Mouse (Mus musculus) midbrain, embryonic 11.5 days (tissue): ENCODE measurements around the gene Mrps10. TPM values are rescaled to one million over a fixed set of nuclear protein-coding genes. Genes with fewer than 3 reads are reported as not detected.
A peak's percentile ranks its signal among the peaks of the same experiment; 100 is the strongest.
"Not testable (repeated sequence)": the region's sequence is repeated elsewhere in the genome, so short reads cannot be mapped to it uniquely, and the experiment has no call there.

Experiments used
- ATAC-seq: fragments of 200-750 bp; cut with Nextera tagmentation; 2 replicates; pipeline ENCODE4 v1.8.0; 2017; ENCODE audit warnings: moderate TSS enrichment, moderate library complexity; ENCODE audit not compliant: low FRiP score
- DNase-seq: peaks from one replicate; pipeline ENCODE4 v3.0.0; 2015; ENCODE audit warnings: low spot score; ENCODE audit errors: missing footprints
- H3K27ac ChIP-seq: fragments of 300-500 bp; sonication (generic); 2 replicates; pipeline ENCODE4 v1.5.1; 2014; ENCODE audit warnings: low read depth, low read length
- H3K27me3 ChIP-seq: fragments of 300-500 bp; sonication (generic); 2 replicates; pipeline ENCODE4 v1.6.1; 2014; ENCODE audit warnings: mild to moderate bottlenecking, low read length, moderate library complexity, mixed read lengths; ENCODE audit not compliant: control insufficient read depth, insufficient read depth
- H3K36me3 ChIP-seq: fragments of 300-500 bp; sonication (generic); 2 replicates; pipeline ENCODE4 v1.6.1; 2014; ENCODE audit warnings: mild to moderate bottlenecking, low read length, moderate library complexity, mixed read lengths; ENCODE audit not compliant: control insufficient read depth, insufficient read depth
- H3K4me1 ChIP-seq: fragments of 300-500 bp; sonication (generic); 2 replicates; pipeline ENCODE4 v1.6.1; 2014; ENCODE audit warnings: low read length; ENCODE audit not compliant: control insufficient read depth, insufficient read depth
- H3K4me2 ChIP-seq: fragments of 300-500 bp; sonication (generic); 2 replicates; pipeline ENCODE4 v1.6.1; 2014; ENCODE audit warnings: mild to moderate bottlenecking, moderate library complexity
- H3K4me3 ChIP-seq: fragments of 300-500 bp; sonication (generic); 2 replicates; pipeline ENCODE4 v1.5.1; 2014; ENCODE audit warnings: low read depth, low read length
- H3K9ac ChIP-seq: fragments of 300-500 bp; sonication (generic); 2 replicates; pipeline ENCODE4 v1.6.1; 2014; ENCODE audit warnings: low read length
- H3K9me3 ChIP-seq: fragments of 300-500 bp; sonication (generic); 2 replicates; pipeline ENCODE4 v1.6.1; 2016; ENCODE audit warnings: low read length; ENCODE audit not compliant: control insufficient read depth
- WGBS: fragments of 180-500 bp; shearing (Covaris S2); extraction: QIAGEN DNeasy Blood & Tissue Kit; methylation state at CpG from one replicate; pipeline ENCODE4 v1.1.7; 2014; 5-methylcytosine and 5-hydroxymethylcytosine counted together
- polyA plus RNA-seq: library from polyadenylated mRNA; unstranded; fragments of >200 nt; fragmentation: Nextera tagmentation; extraction: Ambion mirVana; gene quantifications from 2 replicates; pipeline ENCODE4 v1.2.1, GENCODE M21; 2014

Gene Mrps10
- polyA plus RNA-seq, 1 experiment from 2014 or later: 73.5 TPM

- 19% methylated on average over 24 of the region's 24 CpGs for WGBS
- no peak overlapping the region for H3K4me3 ChIP-seq
- peak overlapping the region; percentile 34 for H3K4me2 ChIP-seq
- H3K4me1 ChIP-seq: 0 out of 2 replicates have a peak, but pooled peaks cover 5% of the 10 kb centered on the region
- H3K36me3 ChIP-seq: no peaks in the 10 kb centered on the region
- DNase-seq (no peak), ATAC-seq (no peak)
- no peaks in the 10 kb centered on the region for H3K9me3 ChIP-seq
- 0 out of 2 replicates have a peak overlapping the region, but pooled peaks have one; percentile 5 for H3K9ac ChIP-seq
- no peak overlapping the region for H3K27ac ChIP-seq
- H3K27me3 ChIP-seq: peaks cover 7% of the 10 kb centered on the region
These were observed 25.7 kb downstream of the Mrps10 start for GRCm38 (mm10) chr17:47394223-47394869.

GRCm38 (mm10) chr17:47395376-47395913, 26.8 kb downstream of the Mrps10 start:
- ATAC-seq: peak; percentile 80
- Histone ChIP-seq H3K4me3 (no peak overlapping the region), H3K9ac (no peak overlapping the region), H3K4me1 (peaks cover 8% of the 10 kb centered on the region; the same call in 1 of the 2 replicates), H3K27me3 (peaks cover 7% of the 10 kb centered on the region), H3K27ac (no peak overlapping the region), H3K9me3 (no peaks in the 10 kb centered on the region), H3K4me2 (peak overlapping the region; percentile 34), H3K36me3 (no peaks in the 10 kb centered on the region)
- 2% methylated on average over 20 of the region's 20 CpGs for WGBS
- peak; percentile 94 for DNase-seq

- 85% methylated on average over 8 of the region's 8 CpGs for WGBS
- Histone ChIP-seq H3K27ac (no peak overlapping the region), H3K4me1 (peaks cover 12% of the 10 kb centered on the region), H3K4me3 (no peak overlapping the region), H3K4me2 (no peak overlapping the region), H3K9me3 (no peaks in the 10 kb centered on the region), H3K9ac (no peak overlapping the region), H3K36me3 (no peaks in the 10 kb centered on the region), H3K27me3 (peaks cover 6% of the 10 kb centered on the region)
- ATAC-seq (no peak), DNase-seq (no peak)
These were observed 30.4 kb downstream of the Mrps10 start for GRCm38 (mm10) chr17:47399091-47399490.

GRCm38 (mm10) chr17:47400451-47400850, 31.8 kb downstream of the Mrps10 start, which contains the start of gene Guca1a:
Gene Guca1a (minus strand): TSS chr17:47400584.
- H3K9me3 ChIP-seq: no peaks in the 10 kb centered on the region
- no peak within 1 kb of the TSS for H3K9ac ChIP-seq
- DNase-seq (no peak), ATAC-seq (no peak)
- H3K36me3 ChIP-seq: no peaks in the 10 kb centered on the region
- H3K4me1 ChIP-seq: peaks cover 7% of the 10 kb centered on the region
- no peak within 1 kb of the TSS for H3K4me2 ChIP-seq
- no peaks in the 10 kb centered on the region; the same call in 1 of the 2 replicates for H3K27me3 ChIP-seq
- WGBS: 8% methylated on average over 10 of the region's 10 CpGs
- no peak within 1 kb of the TSS for H3K4me3 ChIP-seq
- H3K27ac ChIP-seq: no peak within 1 kb of the TSS

- Histone ChIP-seq H3K4me2 (no peak overlapping the region), H3K9ac (no peak overlapping the region), H3K4me3 (no peak overlapping the region), H3K27ac (no peak overlapping the region), H3K9me3 (no peaks in the 10 kb centered on the region), H3K4me1 (no peaks in the 10 kb centered on the region), H3K36me3 (no peaks in the 10 kb centered on the region), H3K27me3 (peaks cover 16% of the 10 kb centered on the region)
- 66% methylated on average over 10 of the region's 10 CpGs for WGBS
- ATAC-seq (no peak), DNase-seq (no peak)
These were observed 39.2 kb downstream of the Mrps10 start for GRCm38 (mm10) chr17:47407717-47408557.

- Histone ChIP-seq H3K4me2 (no peak overlapping the region), H3K9me3 (no peaks in the 10 kb centered on the region), H3K36me3 (no peaks in the 10 kb centered on the region), H3K27ac (no peak overlapping the region), H3K4me3 (no peak overlapping the region), H3K4me1 (no peaks in the 10 kb centered on the region), H3K27me3 (peaks cover 16% of the 10 kb centered on the region), H3K9ac (no peak overlapping the region)
- peak; percentile 54 for ATAC-seq
- DNase-seq: peak; percentile 97
- WGBS: 25% methylated on average over 8 of the region's 8 CpGs
These were observed 39.8 kb downstream of the Mrps10 start for GRCm38 (mm10) chr17:47408558-47408898.

- peak overlapping the region; percentile 22 for H3K4me3 ChIP-seq
- DNase-seq: peak; percentile 90
- ATAC-seq, H3K9ac ChIP-seq, H3K36me3 ChIP-seq, H3K9me3 ChIP-seq, H3K4me1 ChIP-seq, H3K27ac ChIP-seq: not testable (repeated sequence)
- peak overlapping the region; percentile 44 for H3K4me2 ChIP-seq
- WGBS: 4% methylated on average over 74 of the region's 74 CpGs
- H3K27me3 ChIP-seq: peaks cover 16% of the 10 kb centered on the region
These were observed 41.5 kb downstream of the Mrps10 start for GRCm38 (mm10) chr17:47409897-47410861.

GRCm38 (mm10) chr17:47420195-47420594, 51.5 kb downstream of the Mrps10 start:
- WGBS: 53% methylated on average over 2 of the region's 2 CpGs
- no peak for ATAC-seq

More at GRCm38 (mm10) chr17:47420195-47420594, 51.5 kb downstream of the Mrps10 start:
- no peaks in the 10 kb centered on the region for H3K27me3 ChIP-seq
- H3K36me3 ChIP-seq: no peaks in the 10 kb centered on the region
- H3K4me3 ChIP-seq: no peak overlapping the region
- H3K4me2 ChIP-seq: no peak overlapping the region
- DNase-seq: no peak
- H3K4me1 ChIP-seq: no peaks in the 10 kb centered on the region
- no peak overlapping the region for H3K9ac ChIP-seq
- H3K9me3 ChIP-seq: no peaks in the 10 kb centered on the region
- H3K27ac ChIP-seq: no peak overlapping the region
